Mouse (Mus musculus) midbrain, embryonic 14.5 days (tissue): ENCODE measurements around the gene Acr. TPM values are rescaled to one million over a fixed set of nuclear protein-coding genes. Genes with fewer than 3 reads are reported as not detected.

ENCODE experiments used
- ATAC-seq: fragments of 200-750 bp; cut with Nextera tagmentation; 2 replicates; pipeline ENCODE4 v1.8.0; 2017; ENCODE audit warnings: moderate number of reproducible peaks, moderate library complexity; ENCODE audit not compliant: low FRiP score, low TSS enrichment
- DNase-seq: peaks from one replicate; pipeline ENCODE4 v3.0.0-alpha.2; 2015
- H3K27ac ChIP-seq: fragments of 300-500 bp; sonication (generic); replicated peaks from 2 replicates; pipeline ENCODE4 v1.5.1; 2014; ENCODE audit warnings: mild to moderate bottlenecking, low read depth, low read length, moderate library complexity
- H3K27me3 ChIP-seq: fragments of 300-500 bp; sonication (generic); 2 replicates; pipeline ENCODE4 v1.6.1; 2014; ENCODE audit warnings: low read length, control low read depth, mixed read lengths; ENCODE audit not compliant: control insufficient read depth, insufficient read depth
- H3K36me3 ChIP-seq: fragments of 300-500 bp; sonication (generic); 2 replicates; pipeline ENCODE4 v1.6.1; 2014; ENCODE audit warnings: low read length, control low read depth; ENCODE audit not compliant: control insufficient read depth, insufficient read depth
- H3K4me1 ChIP-seq: fragments of 300-500 bp; sonication (generic); 2 replicates; pipeline ENCODE4 v1.6.1; 2014; ENCODE audit warnings: mild to moderate bottlenecking, antibody characterized with exemption, low read length, control low read depth; ENCODE audit not compliant: control insufficient read depth, insufficient read depth
- H3K4me2 ChIP-seq: fragments of 300-500 bp; sonication (generic); 2 replicates; pipeline ENCODE4 v1.6.1; 2014; ENCODE audit warnings: mild to moderate bottlenecking, low read length, moderate library complexity
- H3K4me3 ChIP-seq: fragments of 300-500 bp; sonication (generic); replicated peaks from 2 replicates; pipeline ENCODE4 v1.5.1; 2014; ENCODE audit warnings: low read depth, low read length
- H3K9ac ChIP-seq: fragments of 300-500 bp; sonication (generic); replicated peaks from 2 replicates; pipeline ENCODE4 v1.6.1; 2014; ENCODE audit warnings: mild to moderate bottlenecking, low read length, moderate library complexity
- H3K9me3 ChIP-seq: fragments of 300-500 bp; sonication (generic); 2 replicates; pipeline ENCODE4 v1.6.1; 2016; ENCODE audit warnings: low read length, control low read depth, mixed read lengths; ENCODE audit not compliant: control insufficient read depth
- WGBS: fragments of 180-500 bp; shearing (Covaris S2); extraction: QIAGEN DNeasy Blood & Tissue Kit; methylation state at CpG from one replicate; pipeline ENCODE4 v1.1.7; 2014; 5-methylcytosine and 5-hydroxymethylcytosine counted together
- polyA plus RNA-seq: library from polyadenylated mRNA; unstranded; fragments of >200 nt; fragmentation: Nextera tagmentation; extraction: Ambion mirVana; gene quantifications from 2 replicates; pipeline ENCODE4 v1.2.1, GENCODE M21; 2014

Gene Acr
- 2.1 and 2.3 TPM in 2 replicates for polyA plus RNA-seq

- ATAC-seq: no peak
- Histone ChIP-seq H3K4me3 (no peak within 1 kb of the TSS), H3K36me3 (0 out of 2 replicates have a peak, but pooled peaks cover 4% of the 10 kb centered on the region), H3K9ac (no peak within 1 kb of the TSS), H3K4me1 (no peaks in the 10 kb centered on the region), H3K4me2 (no peak within 1 kb of the TSS), H3K27me3 (no peaks in the 10 kb centered on the region), H3K27ac (no peak within 1 kb of the TSS), H3K9me3 (no peaks in the 10 kb centered on the region)
- WGBS: 89% methylated on average over 6 of the region's 6 CpGs
- no peak for DNase-seq
These were observed at the start of gene Acr for GRCm38 (mm10) chr15:89568114-89568513. TSS of gene Acr (plus strand) at chr15:89568326.

- Histone ChIP-seq H3K27ac (no peak overlapping the region), H3K9me3 (no peaks in the 10 kb centered on the region), H3K27me3 (peaks cover 18% of the 10 kb centered on the region; the same call in 1 of the 2 replicates), H3K36me3 (no peaks in the 10 kb centered on the region), H3K4me1 (0 out of 2 replicates have a peak, but pooled peaks cover 6% of the 10 kb centered on the region), H3K9ac (no peak overlapping the region), H3K4me2 (no peak overlapping the region), H3K4me3 (no peak overlapping the region)
- no peak for DNase-seq
- WGBS: 81% methylated on average over 7 of the region's 7 CpGs
- ATAC-seq: no peak
These were observed 46.2 kb upstream of the Acr start for GRCm38 (mm10) chr15:89521951-89522350.

- Histone ChIP-seq H3K4me3 (peak overlapping the region; percentile 37), H3K4me2 (peak overlapping the region; percentile 86), H3K9me3 (no peaks in the 10 kb centered on the region), H3K27me3 (peaks cover 18% of the 10 kb centered on the region; the same call in 1 of the 2 replicates), H3K4me1 (0 out of 2 replicates have a peak, but pooled peaks cover 6% of the 10 kb centered on the region), H3K36me3 (no peaks in the 10 kb centered on the region), H3K9ac (no peak overlapping the region), H3K27ac (no peak overlapping the region)
- ATAC-seq: no peak
- DNase-seq: no peak
- 87% methylated on average over 10 of the region's 10 CpGs for WGBS
These were observed 45.4 kb upstream of the Acr start for GRCm38 (mm10) chr15:89522566-89523282.

- Histone ChIP-seq H3K4me3 (peak overlapping the region; percentile 37), H3K27me3 (peaks cover 18% of the 10 kb centered on the region; the same call in 1 of the 2 replicates), H3K27ac (no peak overlapping the region), H3K4me2 (peak overlapping the region; percentile 86), H3K4me1 (0 out of 2 replicates have a peak, but pooled peaks cover 6% of the 10 kb centered on the region), H3K36me3 (no peaks in the 10 kb centered on the region), H3K9me3 (no peaks in the 10 kb centered on the region), H3K9ac (peak overlapping the region; percentile 57)
- WGBS: 5% methylated on average over 46 of the region's 47 CpGs
- DNase-seq: peak; percentile 64
- peak; percentile 37 for ATAC-seq
These were observed 44.8 kb upstream of the Acr start for GRCm38 (mm10) chr15:89523283-89523832.

- DNase-seq (peak; percentile 44), ATAC-seq (no peak)
- H3K4me3 ChIP-seq: peak overlapping the region; percentile 55
- H3K9me3 ChIP-seq: no peaks in the 10 kb centered on the region
- WGBS: 4% methylated on average over 52 of the region's 52 CpGs
- 0 out of 2 replicates have a peak, but pooled peaks cover 6% of the 10 kb centered on the region for H3K4me1 ChIP-seq
- no peaks in the 10 kb centered on the region for H3K36me3 ChIP-seq
- H3K9ac ChIP-seq: peak overlapping the region; percentile 57
- no peak overlapping the region for H3K27ac ChIP-seq
- H3K4me2 ChIP-seq: peak overlapping the region; percentile 86
- H3K27me3 ChIP-seq: peaks cover 18% of the 10 kb centered on the region; the same call in 1 of the 2 replicates
These were observed 44.0 kb upstream of the Acr start for GRCm38 (mm10) chr15:89524001-89524571.

GRCm38 (mm10) chr15:89524611-89525415 lies 43.3 kb upstream of the Acr start:
- WGBS: 69% methylated on average over 8 of the region's 8 CpGs

GRCm38 (mm10) chr15:89525464-89525863 lies 42.7 kb upstream of the Acr start:
- DNase-seq (no peak), ATAC-seq (no peak)
- H3K9me3 ChIP-seq: no peaks in the 10 kb centered on the region
- no peak overlapping the region for H3K27ac ChIP-seq
- no peaks in the 10 kb centered on the region for H3K36me3 ChIP-seq
- no peak overlapping the region for H3K4me3 ChIP-seq
- peaks cover 18% of the 10 kb centered on the region; the same call in 1 of the 2 replicates for H3K27me3 ChIP-seq
- WGBS: 93% methylated on average over 8 of the region's 8 CpGs
- H3K9ac ChIP-seq: no peak overlapping the region
- H3K4me1 ChIP-seq: 0 out of 2 replicates have a peak, but pooled peaks cover 6% of the 10 kb centered on the region
- no peak overlapping the region for H3K4me2 ChIP-seq

More at GRCm38 (mm10) chr15:89524611-89525415, 43.3 kb upstream of the Acr start:
- no peaks in the 10 kb centered on the region for H3K36me3 ChIP-seq
- H3K27ac ChIP-seq: no peak overlapping the region
- ATAC-seq (no peak), DNase-seq (no peak)
- peaks cover 18% of the 10 kb centered on the region; the same call in 1 of the 2 replicates for H3K27me3 ChIP-seq
- no peaks in the 10 kb centered on the region for H3K9me3 ChIP-seq
- 0 out of 2 replicates have a peak, but pooled peaks cover 6% of the 10 kb centered on the region for H3K4me1 ChIP-seq
- peak overlapping the region; percentile 55 for H3K4me3 ChIP-seq
- no peak overlapping the region for H3K9ac ChIP-seq
- peak overlapping the region; percentile 86 for H3K4me2 ChIP-seq

GRCm38 (mm10) chr15:89525896-89526295 lies 42.2 kb upstream of the Acr start:
- H3K4me3 ChIP-seq: no peak overlapping the region
- ATAC-seq (no peak), DNase-seq (no peak)
- H3K4me2 ChIP-seq: no peak overlapping the region
- no peak overlapping the region for H3K9ac ChIP-seq
- H3K27me3 ChIP-seq: peaks cover 18% of the 10 kb centered on the region; the same call in 1 of the 2 replicates
- no peaks in the 10 kb centered on the region for H3K36me3 ChIP-seq
- no peak overlapping the region for H3K27ac ChIP-seq
- H3K9me3 ChIP-seq: no peaks in the 10 kb centered on the region
- WGBS: 85% methylated on average over 7 of the region's 7 CpGs
- H3K4me1 ChIP-seq: 0 out of 2 replicates have a peak, but pooled peaks cover 6% of the 10 kb centered on the region
